Mouse (Mus musculus) limb, embryonic 14.5 days (tissue): ENCODE measurements around the gene Foxn3. TPM values are rescaled to one million over a fixed set of nuclear protein-coding genes. Genes with fewer than 3 reads are reported as not detected.

ENCODE experiments used
- ATAC-seq: fragments of 200-750 bp; cut with Nextera tagmentation; 2 replicates; pipeline ENCODE4 v1.8.0; 2017; ENCODE audit warnings: low read depth, moderate number of reproducible peaks, moderate TSS enrichment; ENCODE audit not compliant: low FRiP score
- DNase-seq: peaks from one replicate; pipeline ENCODE4 v3.0.0-alpha.2; 2015; ENCODE audit warnings: low spot score
- H3K27ac ChIP-seq: fragments of 300-500 bp; sonication (generic); replicated peaks from 2 replicates; pipeline ENCODE4 v1.5.1; 2014; ENCODE audit warnings: low read depth, mild to moderate bottlenecking, low read length, moderate library complexity, mixed read lengths
- H3K27me3 ChIP-seq: fragments of 300-500 bp; sonication (generic); 2 replicates; pipeline ENCODE4 v1.6.1; 2014; ENCODE audit warnings: low read length, mixed read lengths; ENCODE audit not compliant: control insufficient read depth, insufficient read depth
- H3K36me3 ChIP-seq: fragments of 300-500 bp; sonication (generic); 2 replicates; pipeline ENCODE4 v1.6.1; 2014; ENCODE audit warnings: mild to moderate bottlenecking, low read length, moderate library complexity, mixed read lengths; ENCODE audit not compliant: control insufficient read depth, insufficient read depth
- H3K4me1 ChIP-seq: fragments of 300-500 bp; sonication (generic); 2 replicates; pipeline ENCODE4 v1.6.1; 2014; ENCODE audit warnings: antibody characterized with exemption, low read length, mixed read lengths; ENCODE audit not compliant: control insufficient read depth, insufficient read depth
- H3K4me2 ChIP-seq: fragments of 300-500 bp; sonication (generic); replicated peaks from 2 replicates; pipeline ENCODE4 v1.6.1; 2014; ENCODE audit warnings: low read depth, mild to moderate bottlenecking, low read length, moderate library complexity; ENCODE audit not compliant: severe bottlenecking
- H3K4me3 ChIP-seq: fragments of 300-500 bp; sonication (generic); replicated peaks from 2 replicates; pipeline ENCODE4 v1.5.1; 2014; ENCODE audit warnings: low read length
- H3K9ac ChIP-seq: fragments of 300-500 bp; sonication (generic); 2 replicates; pipeline ENCODE4 v1.6.1; 2014; ENCODE audit warnings: mild to moderate bottlenecking, low read depth, low read length, moderate library complexity; ENCODE audit not compliant: severe bottlenecking
- H3K9me3 ChIP-seq: fragments of 300-500 bp; sonication (generic); 2 replicates; pipeline ENCODE4 v1.6.1; 2016; ENCODE audit warnings: low read length; ENCODE audit not compliant: control insufficient read depth
- POLR2A ChIP-seq: fragments of 200-500 bp; IDR thresholded peaks from 2 replicates; pipeline ENCODE4 v1.8.0; 2012; ENCODE audit warnings: inconsistent platforms, mild to moderate bottlenecking, moderate library complexity, borderline replicate concordance; ENCODE audit not compliant: insufficient read depth, insufficient read length; ENCODE audit errors: extremely low read depth
- WGBS: fragments of 180-500 bp; shearing (Covaris S2); extraction: QIAGEN DNeasy Blood & Tissue Kit; methylation state at CpG from one replicate; pipeline ENCODE4 v1.1.7; 2014; 5-methylcytosine and 5-hydroxymethylcytosine counted together
- polyA plus RNA-seq, 2 experiments: library from polyadenylated mRNA; depleted of rRNA in 1 of 2; stranded (reverse) in 1 of 2; unstranded in 1 of 2; fragments of >200 nt; fragmentation: Nextera tagmentation in 1 of 2; extraction: Ambion mirVana in 1 of 2; gene quantifications; 2 replicates each; pipeline versions ENCODE4 v1.2.1 to v1.2.3; 2012 to 2014

Gene Foxn3
- polyA plus RNA-seq, 2 experiments: 27.6 to 118 TPM

GRCm38 (mm10) chr12:99220333-99220732 lies 343.0 kb downstream of the Foxn3 start:
- DNase-seq: peak; percentile 48
- Histone ChIP-seq H3K27me3 (no peaks in the 10 kb centered on the region), H3K36me3 (0 out of 2 replicates have a peak, but pooled peaks cover 11% of the 10 kb centered on the region), H3K4me3 (no peak overlapping the region), H3K9me3 (no peaks in the 10 kb centered on the region), H3K4me1 (peaks cover 18% of the 10 kb centered on the region), H3K9ac (no peak overlapping the region), H3K27ac (no peak overlapping the region), H3K4me2 (no peak overlapping the region)
- ATAC-seq: 0 out of 2 replicates have a peak, but pooled peaks have one; percentile 25
- TF ChIP-seq POLR2A: no peak
- 25% methylated on average over 8 of the region's 8 CpGs for WGBS

DNA sequence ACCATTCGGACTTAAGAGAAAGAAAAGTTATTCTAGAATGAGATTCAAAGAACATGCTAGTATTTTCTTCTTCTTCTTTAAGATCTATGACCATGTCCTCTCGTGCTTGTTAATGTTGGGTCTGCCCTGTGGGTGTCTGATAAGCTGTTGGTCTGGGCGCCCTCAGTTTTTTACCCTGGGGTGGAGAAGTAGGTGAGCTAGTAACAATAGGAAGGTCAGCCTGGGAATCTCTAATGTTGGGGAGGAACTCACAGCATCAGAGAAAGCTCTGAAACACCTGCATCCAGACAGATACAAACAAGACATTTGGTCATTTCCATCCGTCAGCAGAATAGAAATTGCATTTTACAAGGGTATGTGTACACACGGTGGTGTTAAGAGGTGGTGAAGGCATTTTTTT lies 343.6 kb downstream of the Foxn3 start:
- peaks cover 13% of the 10 kb centered on the region for H3K4me1 ChIP-seq
- H3K9me3 ChIP-seq: no peaks in the 10 kb centered on the region
- DNase-seq (no peak), ATAC-seq (no peak)
- H3K36me3 ChIP-seq: 0 out of 2 replicates have a peak, but pooled peaks cover 11% of the 10 kb centered on the region
- H3K4me3 ChIP-seq: no peak overlapping the region
- WGBS: 71% methylated on average over 5 of the region's 5 CpGs
- H3K9ac ChIP-seq: no peak overlapping the region
- no peak for TF ChIP-seq POLR2A
- H3K27me3 ChIP-seq: no peaks in the 10 kb centered on the region
- H3K27ac ChIP-seq: no peak overlapping the region
- no peak overlapping the region for H3K4me2 ChIP-seq

DNA sequence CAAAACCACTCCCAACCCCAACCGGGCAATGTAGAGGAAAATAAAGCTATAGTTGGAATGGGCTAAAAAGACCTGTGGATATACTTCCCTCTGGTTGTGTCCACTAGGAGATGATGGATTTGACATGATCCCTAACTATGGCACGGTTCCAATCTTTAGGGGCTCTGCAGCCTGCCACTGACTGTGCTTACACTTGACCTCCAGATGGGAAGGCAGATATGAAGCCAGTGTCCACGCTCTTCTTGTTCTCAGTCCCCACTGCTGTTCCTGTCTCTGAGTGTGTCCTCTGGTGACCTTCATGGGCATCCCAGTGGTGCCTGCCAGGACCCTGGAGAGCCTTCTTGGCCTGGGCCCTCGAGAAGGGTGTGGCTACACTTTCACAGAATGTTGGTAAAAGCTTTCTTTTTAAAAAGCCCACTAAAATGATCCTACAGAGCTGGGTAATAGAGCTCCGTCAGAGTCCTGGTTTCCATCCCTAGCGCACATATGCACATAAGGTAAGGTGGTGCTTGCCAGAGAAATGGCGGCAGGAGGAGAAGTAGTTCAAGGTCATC lies 346.2 kb downstream of the Foxn3 start:
- Histone ChIP-seq H3K4me2 (no peak overlapping the region), H3K27me3 (no peaks in the 10 kb centered on the region), H3K4me1 (peaks cover 14% of the 10 kb centered on the region), H3K27ac (no peak overlapping the region), H3K4me3 (no peak overlapping the region), H3K36me3 (0 out of 2 replicates have a peak, but pooled peaks cover 11% of the 10 kb centered on the region), H3K9ac (no peak overlapping the region), H3K9me3 (no peaks in the 10 kb centered on the region)
- no peak for DNase-seq
- no peak for TF ChIP-seq POLR2A
- ATAC-seq: no peak
- WGBS: 76% methylated on average over 7 of the region's 7 CpGs

- TF ChIP-seq POLR2A: no peak
- ATAC-seq: no peak
- DNase-seq: no peak
- Histone ChIP-seq H3K36me3 (0 out of 2 replicates have a peak, but pooled peaks cover 11% of the 10 kb centered on the region), H3K4me2 (no peak overlapping the region), H3K9ac (no peak overlapping the region), H3K27ac (no peak overlapping the region), H3K4me1 (peaks cover 14% of the 10 kb centered on the region), H3K27me3 (no peaks in the 10 kb centered on the region), H3K4me3 (no peak overlapping the region), H3K9me3 (no peaks in the 10 kb centered on the region)
- 47% methylated on average over 5 of the region's 5 CpGs for WGBS
Observed at GRCm38 (mm10) chr12:99216341-99216761, 347.0 kb downstream of the Foxn3 start.

DNA sequence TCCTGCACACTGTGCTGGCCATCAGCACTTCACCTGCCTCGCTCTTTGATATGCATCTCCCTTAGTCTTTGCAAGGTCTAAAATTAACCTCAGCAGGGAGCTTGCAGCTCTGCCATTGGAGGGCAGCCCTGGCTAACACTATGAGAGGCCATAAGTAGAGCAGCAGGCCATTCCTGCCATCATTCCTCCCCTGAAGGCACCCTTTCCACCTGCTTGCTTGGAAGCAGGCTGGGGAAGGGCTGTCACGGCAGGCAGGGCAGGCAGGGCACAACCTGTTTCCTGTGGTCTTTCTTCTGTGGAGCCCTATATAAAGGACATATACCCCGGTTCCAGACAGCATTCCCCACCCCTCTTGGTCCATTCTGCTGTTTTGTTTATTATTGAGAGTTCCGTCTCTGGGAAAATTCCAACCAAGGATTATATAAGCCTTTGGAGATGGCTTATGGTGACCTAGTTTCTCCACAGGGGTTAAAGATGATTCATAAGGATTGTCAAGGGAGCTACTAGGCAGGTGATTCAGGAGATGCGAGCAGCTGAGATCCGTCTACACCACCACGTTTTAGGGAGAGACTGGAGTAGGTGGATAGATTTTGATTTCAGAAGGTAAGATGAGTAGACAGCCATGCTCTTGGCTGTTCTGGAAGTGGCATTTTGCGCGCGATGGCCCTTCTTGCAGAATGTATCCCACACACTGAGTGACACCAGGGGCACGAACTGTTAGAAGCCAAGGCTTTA lies 347.7 kb downstream of the Foxn3 start:
- TF ChIP-seq POLR2A: no peak
- Histone ChIP-seq H3K9me3 (no peaks in the 10 kb centered on the region), H3K4me2 (no peak overlapping the region), H3K36me3 (0 out of 2 replicates have a peak, but pooled peaks cover 11% of the 10 kb centered on the region), H3K27ac (no peak overlapping the region), H3K4me3 (no peak overlapping the region), H3K9ac (no peak overlapping the region), H3K27me3 (no peaks in the 10 kb centered on the region), H3K4me1 (peaks cover 14% of the 10 kb centered on the region)
- WGBS: 70% methylated on average over 11 of the region's 11 CpGs
- ATAC-seq (no peak), DNase-seq (no peak)
